Mouse (Mus musculus): ENCODE results near the gene Grin3b. TPM values are rescaled to one million over a fixed set of nuclear protein-coding genes. Genes with fewer than 3 reads are reported as not detected.

The Grin3b gene
- total and polyA plus RNA-seq, 2 experiments from 2014 or later: 0.34 TPM; not detected in 1

- Histone ChIP-seq H3K9ac (replicated peaks; ENCODE audit: low read depth, low read length) (peak overlapping the region; percentile 25; the same call in 1 of the 2 replicates), H3K9me3 (replicated peaks; ENCODE audit: control insufficient read depth, low read length) (no peaks in the 10 kb centered on the region), H3K4me2 (ENCODE audit: low read depth, low read length) (peak overlapping the region; percentile 47), H3K36me3 (replicated peaks; ENCODE audit: control insufficient read depth, insufficient read depth, low read length) (0 out of 2 replicates have a peak, but pooled peaks cover 1% of the 10 kb centered on the region), H3K27me3 (ENCODE audit: control insufficient read depth, insufficient read depth, low read length) (peaks cover 14% of the 10 kb centered on the region), H3K4me3 (ENCODE audit: low read depth, low read length) (peak overlapping the region; percentile 22; the same call in 1 of the 2 replicates), H3K4me1 (ENCODE audit: control insufficient read depth, insufficient read depth) (no peaks in the 10 kb centered on the region), H3K27ac (ENCODE audit: low read depth) (peak overlapping the region; percentile 44)
- peak; percentile 40 for DNase-seq (ENCODE audit: low spot score)
- TF ChIP-seq EP300 (IDR thresholded peaks at IDR 0.05; ENCODE audit: low read depth) (no peak), CTCF (IDR thresholded peaks at IDR 0.05; ENCODE audit: low read depth) (no peak)
- ATAC-seq (ENCODE audit: insufficient read depth, low read depth): peak; percentile 29; the same call in 1 of the 2 replicates
- 4% methylated on average over 15 of the region's 15 CpGs for WGBS
Observed at GRCm38 (mm10) chr10:80018739-80019297, 48.3 kb downstream of the Grin3b start.

DNA sequence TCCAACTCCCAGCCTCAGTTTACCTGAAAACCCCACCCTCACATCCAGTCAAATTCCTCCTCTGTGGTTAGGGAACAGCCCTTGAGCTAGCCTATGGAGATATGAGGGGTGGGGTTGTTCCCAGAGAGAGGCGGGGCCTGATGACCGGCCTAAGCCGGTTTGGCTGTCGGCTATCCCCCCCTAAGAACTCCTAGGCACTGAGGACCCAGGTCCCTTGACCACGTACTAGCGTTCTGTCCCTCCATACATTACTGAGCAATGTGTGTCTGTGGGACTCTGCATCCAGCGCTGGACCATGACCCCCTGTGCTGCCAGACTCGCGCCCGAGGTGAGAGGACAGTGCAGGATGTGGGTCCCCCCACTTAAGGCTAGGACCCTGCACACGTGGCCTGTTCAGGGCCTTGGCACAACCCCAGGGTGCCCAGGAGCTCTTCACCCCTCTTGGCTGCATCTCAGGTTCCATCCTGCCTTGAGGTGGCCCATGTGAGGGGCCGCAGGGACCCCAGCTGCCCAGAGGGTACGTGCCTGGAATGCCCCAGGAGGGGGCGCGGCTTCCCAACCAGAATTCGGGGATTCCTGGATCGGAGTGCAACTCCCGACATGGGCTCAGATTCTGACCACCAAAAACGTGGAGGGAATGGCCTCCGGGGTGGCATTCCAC is 49.1 kb downstream of the Grin3b start:
- 22% methylated on average over 20 of the region's 20 CpGs for WGBS
- no peak overlapping the region for H3K9ac ChIP-seq (replicated peaks; ENCODE audit: low read depth, low read length)
- H3K9me3 ChIP-seq (replicated peaks; ENCODE audit: control insufficient read depth, low read length): no peaks in the 10 kb centered on the region
- DNase-seq (ENCODE audit: low spot score) (no peak), ATAC-seq (ENCODE audit: insufficient read depth, low read depth) (peak; percentile 47)
- H3K27me3 ChIP-seq (ENCODE audit: control insufficient read depth, insufficient read depth, low read length): peaks cover 6% of the 10 kb centered on the region
- 0 out of 2 replicates have a peak overlapping the region, but pooled peaks have one; percentile 11 for H3K4me3 ChIP-seq (ENCODE audit: low read depth, low read length)
- H3K27ac ChIP-seq (ENCODE audit: low read depth): peak overlapping the region; percentile 44; the same call in 1 of the 2 replicates
- H3K4me1 ChIP-seq (ENCODE audit: control insufficient read depth, insufficient read depth): no peaks in the 10 kb centered on the region
- peak overlapping the region; percentile 18; the same call in 1 of the 2 replicates for H3K4me2 ChIP-seq (ENCODE audit: low read depth, low read length)
- no peaks in the 10 kb centered on the region for H3K36me3 ChIP-seq (replicated peaks; ENCODE audit: control insufficient read depth, insufficient read depth, low read length)
- TF ChIP-seq CTCF (IDR thresholded peaks at IDR 0.05; ENCODE audit: low read depth) (no peak), EP300 (IDR thresholded peaks at IDR 0.05; ENCODE audit: low read depth) (no peak)

DNA sequence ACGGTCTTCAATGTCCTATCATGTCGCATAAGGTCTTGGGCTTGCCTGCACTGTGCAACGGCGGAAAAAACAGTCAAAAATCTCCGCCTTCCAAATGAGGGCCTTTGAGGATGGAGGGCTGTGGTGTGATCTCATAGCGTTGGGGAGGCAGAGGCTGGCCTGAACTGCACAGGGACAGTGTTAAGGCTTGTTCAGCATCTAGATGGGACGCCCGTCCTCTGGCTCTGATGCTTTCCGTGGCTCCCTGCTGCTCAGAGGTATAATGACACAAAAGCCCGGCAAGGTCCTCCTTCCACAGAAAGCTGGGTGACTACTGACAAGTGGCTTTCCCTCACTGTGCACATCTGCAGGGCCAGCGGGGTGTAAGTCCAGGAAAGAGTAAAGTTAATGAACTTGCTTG is 49.7 kb downstream of the Grin3b start:
- WGBS: 58% methylated on average over 11 of the region's 11 CpGs
- no peak overlapping the region for H3K4me3 ChIP-seq (ENCODE audit: low read depth, low read length)

DNA sequence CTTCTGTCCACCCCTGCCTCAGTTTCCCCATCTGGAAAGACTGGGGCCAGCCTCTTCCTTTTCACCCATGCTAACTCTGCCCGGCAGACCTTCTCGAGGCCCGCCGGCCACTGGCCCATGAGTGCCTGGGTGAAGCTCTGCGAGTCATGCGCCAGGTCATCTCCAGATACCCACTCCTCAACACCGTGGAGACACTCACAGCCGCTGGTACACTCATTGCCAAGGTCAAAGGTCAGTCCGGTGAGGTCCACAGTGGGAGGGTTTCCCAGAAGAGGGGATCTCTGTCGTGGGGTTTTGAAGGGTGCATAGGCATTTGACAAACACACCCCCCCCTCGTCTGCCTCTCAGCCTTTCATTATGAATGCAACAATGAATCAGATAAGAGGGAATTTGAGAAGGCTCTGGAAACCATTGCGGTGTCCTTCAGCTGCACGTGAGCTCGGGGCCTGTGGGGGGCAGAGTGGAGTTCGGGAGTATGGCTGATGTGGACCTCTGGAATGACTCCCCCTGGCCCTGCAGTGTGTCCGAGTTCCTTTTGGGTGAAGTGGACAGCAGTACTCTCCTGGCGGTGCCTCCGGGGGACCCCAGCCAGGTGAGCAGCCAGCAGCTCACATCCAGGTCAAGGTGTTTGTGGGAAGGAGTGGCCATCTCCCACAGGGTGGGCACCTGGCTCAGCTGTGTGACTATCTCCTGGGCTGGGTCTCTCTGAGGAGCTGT is 50.2 kb downstream of the Grin3b start:
- ATAC-seq (ENCODE audit: insufficient read depth, low read depth) (no peak), DNase-seq (ENCODE audit: low spot score) (no peak)
- TF ChIP-seq CTCF (IDR thresholded peaks at IDR 0.05; ENCODE audit: low read depth) (no peak), EP300 (IDR thresholded peaks at IDR 0.05; ENCODE audit: low read depth) (no peak)
- H3K27ac ChIP-seq (ENCODE audit: low read depth): no peak overlapping the region
- no peaks in the 10 kb centered on the region for H3K36me3 ChIP-seq (replicated peaks; ENCODE audit: control insufficient read depth, insufficient read depth, low read length)
- H3K4me1 ChIP-seq (ENCODE audit: control insufficient read depth, insufficient read depth): no peaks in the 10 kb centered on the region
- no peaks in the 10 kb centered on the region for H3K9me3 ChIP-seq (replicated peaks; ENCODE audit: control insufficient read depth, low read length)
- 0 out of 2 replicates have a peak, but pooled peaks cover 3% of the 10 kb centered on the region for H3K27me3 ChIP-seq (ENCODE audit: control insufficient read depth, insufficient read depth, low read length)
- H3K4me3 ChIP-seq (ENCODE audit: low read depth, low read length): no peak overlapping the region
- WGBS: 80% methylated on average over 18 of the region's 18 CpGs
- H3K9ac ChIP-seq (replicated peaks; ENCODE audit: low read depth, low read length): no peak overlapping the region
- H3K4me2 ChIP-seq (ENCODE audit: low read depth, low read length): no peak overlapping the region

More for the DNA sequence above, 49.7 kb downstream of the Grin3b start:
- H3K36me3 ChIP-seq (replicated peaks; ENCODE audit: control insufficient read depth, insufficient read depth, low read length): no peaks in the 10 kb centered on the region
- DNase-seq (ENCODE audit: low spot score): no peak
- H3K4me2 ChIP-seq (ENCODE audit: low read depth, low read length): 0 out of 2 replicates have a peak overlapping the region, but pooled peaks have one; percentile 18
- H3K4me1 ChIP-seq (ENCODE audit: control insufficient read depth, insufficient read depth): no peaks in the 10 kb centered on the region
- TF ChIP-seq EP300 (IDR thresholded peaks at IDR 0.05; ENCODE audit: low read depth) (no peak), CTCF (IDR thresholded peaks at IDR 0.05; ENCODE audit: low read depth) (no peak)
- H3K9ac ChIP-seq (replicated peaks; ENCODE audit: low read depth, low read length): no peak overlapping the region
- no peak overlapping the region for H3K27ac ChIP-seq (ENCODE audit: low read depth)
- H3K9me3 ChIP-seq (replicated peaks; ENCODE audit: control insufficient read depth, low read length): no peaks in the 10 kb centered on the region
- no peak for ATAC-seq (ENCODE audit: insufficient read depth, low read depth)
- 0 out of 2 replicates have a peak, but pooled peaks cover 3% of the 10 kb centered on the region for H3K27me3 ChIP-seq (ENCODE audit: control insufficient read depth, insufficient read depth, low read length)

- Histone ChIP-seq H3K27me3 (ENCODE audit: control insufficient read depth, insufficient read depth, low read length) (0 out of 2 replicates have a peak, but pooled peaks cover 3% of the 10 kb centered on the region), H3K4me1 (ENCODE audit: control insufficient read depth, insufficient read depth) (no peaks in the 10 kb centered on the region), H3K4me3 (ENCODE audit: low read depth, low read length) (no peak overlapping the region), H3K9me3 (replicated peaks; ENCODE audit: control insufficient read depth, low read length) (no peaks in the 10 kb centered on the region), H3K36me3 (replicated peaks; ENCODE audit: control insufficient read depth, insufficient read depth, low read length) (no peaks in the 10 kb centered on the region), H3K27ac (ENCODE audit: low read depth) (no peak overlapping the region), H3K4me2 (ENCODE audit: low read depth, low read length) (no peak overlapping the region), H3K9ac (replicated peaks; ENCODE audit: low read depth, low read length) (no peak overlapping the region)
- 81% methylated on average over 13 of the region's 13 CpGs for WGBS
- TF ChIP-seq EP300 (IDR thresholded peaks at IDR 0.05; ENCODE audit: low read depth) (no peak), CTCF (IDR thresholded peaks at IDR 0.05; ENCODE audit: low read depth) (no peak)
- DNase-seq (ENCODE audit: low spot score) (no peak), ATAC-seq (ENCODE audit: insufficient read depth, low read depth) (no peak)
Observed at GRCm38 (mm10) chr10:80021320-80021641, 50.8 kb downstream of the Grin3b start.
